Mouse (Mus musculus) cerebral cortex, adult 2 months (tissue): ENCODE measurements around the gene Prrg1.

ENCODE experiments used
- WGBS: fragments of 180-500 bp; shearing (Covaris S2); methylation state at CpG from one replicate; pipeline ENCODE4 v1.1.7; 2018; 5-methylcytosine and 5-hydroxymethylcytosine counted together

Prrg1 gene

DNA sequence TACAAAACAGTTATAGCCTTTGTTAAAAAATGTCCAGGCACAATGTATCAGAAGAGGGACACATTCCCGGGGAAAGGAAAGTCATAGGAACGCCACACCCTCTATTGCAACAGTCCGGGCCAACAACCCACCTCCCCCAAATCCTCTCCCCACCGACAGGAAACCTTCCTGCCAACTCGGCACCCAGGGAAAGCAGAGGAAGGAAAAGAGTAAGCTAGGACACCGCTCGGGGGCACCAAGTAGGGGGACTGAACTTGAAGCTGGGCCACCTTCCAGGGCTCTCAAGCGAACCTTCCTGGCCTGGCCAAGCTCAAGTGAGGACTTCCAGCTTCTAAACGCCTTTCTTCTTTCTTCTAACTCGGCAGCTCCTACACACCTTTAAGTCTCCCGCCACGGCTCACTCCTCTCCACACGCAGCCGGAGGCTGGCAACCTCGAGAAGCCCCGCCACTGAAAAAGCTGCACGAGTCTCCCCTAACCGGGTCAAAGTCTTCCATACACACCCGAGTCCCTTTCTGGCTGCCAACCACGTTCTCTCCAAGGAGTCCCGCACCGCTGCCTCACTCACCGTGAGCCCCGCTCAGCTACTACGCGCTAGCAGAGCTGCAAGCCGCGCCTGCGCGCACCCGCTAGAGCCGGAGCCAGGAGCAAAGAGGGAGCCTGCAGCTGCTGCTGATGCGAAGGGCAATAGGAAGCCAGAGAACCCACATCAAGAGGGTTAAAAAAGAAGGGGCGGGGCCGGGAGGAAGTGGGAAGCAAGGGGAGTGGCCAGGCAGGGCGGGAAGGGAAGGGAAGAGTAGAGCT lies at the start of gene Prrg1:
TSS of gene Prrg1 (minus strand) at position 695 of the 803 bp plus-strand sequence.
- WGBS = 3% methylated on average over 34 of the region's 36 CpGs

DNA sequence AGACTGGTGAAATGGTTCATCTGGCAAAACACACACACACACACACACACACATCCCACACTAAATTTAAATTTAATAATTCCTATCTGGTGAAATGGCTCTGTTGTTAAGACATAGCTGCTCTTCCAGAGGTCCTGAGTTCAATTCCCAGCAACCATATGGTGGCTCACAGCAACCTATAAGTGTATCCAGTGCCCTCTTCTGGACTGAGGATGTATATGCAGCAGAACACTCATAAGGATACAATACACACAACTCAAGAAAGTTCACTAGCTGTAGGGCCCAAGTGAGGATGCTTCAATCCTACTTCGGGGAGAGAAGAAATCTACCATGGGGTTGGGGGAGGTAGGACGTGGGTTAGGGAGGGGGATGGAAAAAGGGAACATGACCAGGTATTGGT lies 22.1 kb upstream of the Prrg1 start:
- WGBS = 67% methylated on average over 2 of the region's 2 CpGs

DNA sequence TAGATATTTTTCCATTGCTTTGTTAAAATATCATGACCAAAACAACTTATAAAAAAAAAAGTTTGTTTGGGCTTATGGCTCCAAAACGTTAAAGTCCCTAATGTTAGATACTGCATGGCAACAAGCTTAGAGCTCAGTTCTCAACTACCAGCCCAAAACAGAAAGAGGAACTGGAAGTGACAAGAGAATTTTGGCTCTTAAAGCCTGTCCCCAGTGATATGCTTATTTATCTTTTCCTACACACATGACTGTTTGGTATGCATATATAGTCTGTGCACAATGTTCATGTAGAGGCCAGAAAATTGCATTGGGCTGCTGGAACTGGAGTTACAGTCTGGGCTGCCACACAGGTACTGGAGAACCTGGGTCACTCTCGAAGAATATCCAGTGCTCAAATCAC lies 9.4 kb upstream of the Prrg1 start:
- 81% methylated on average over 2 of the region's 2 CpGs for WGBS

DNA sequence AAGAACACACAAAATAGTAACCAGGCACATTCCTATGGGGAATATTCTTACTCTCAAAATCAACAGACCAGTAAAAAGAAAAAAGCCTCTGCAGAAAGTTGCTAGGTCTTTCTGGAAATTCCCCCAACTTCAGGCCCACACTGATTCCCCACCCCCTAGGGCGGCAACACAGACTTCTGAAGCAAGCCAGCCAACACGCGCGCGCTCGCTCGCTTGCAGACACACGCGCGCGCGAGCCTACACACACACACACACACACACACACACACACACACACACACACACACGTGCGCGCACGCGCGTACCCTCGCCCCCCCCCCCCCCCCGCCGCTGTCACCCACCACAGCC lies 868 bp downstream of the Prrg1 start:
- WGBS = 13% methylated on average over 12 of the region's 21 CpGs

DNA sequence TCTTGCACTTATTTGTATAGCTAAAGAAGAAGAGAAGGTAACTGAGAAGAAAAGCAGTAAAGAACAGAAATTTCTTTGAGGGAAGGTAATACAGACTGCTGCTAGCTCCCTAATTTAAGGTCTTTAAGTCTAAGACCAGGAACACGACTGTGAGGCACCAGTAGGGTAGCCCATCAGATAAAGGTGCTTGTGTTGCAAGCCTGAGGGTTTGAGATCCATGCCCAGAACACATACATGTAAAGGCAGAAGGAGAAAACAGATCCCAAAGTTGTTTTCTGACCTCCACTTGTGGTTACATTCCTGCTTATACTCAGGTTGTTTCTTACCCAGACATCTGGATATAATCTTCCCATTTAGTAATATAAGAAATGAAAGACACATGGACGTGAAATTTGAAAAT lies 20.2 kb downstream of the Prrg1 start:
- 74% methylated on average over 2 of the region's 2 CpGs for WGBS

DNA sequence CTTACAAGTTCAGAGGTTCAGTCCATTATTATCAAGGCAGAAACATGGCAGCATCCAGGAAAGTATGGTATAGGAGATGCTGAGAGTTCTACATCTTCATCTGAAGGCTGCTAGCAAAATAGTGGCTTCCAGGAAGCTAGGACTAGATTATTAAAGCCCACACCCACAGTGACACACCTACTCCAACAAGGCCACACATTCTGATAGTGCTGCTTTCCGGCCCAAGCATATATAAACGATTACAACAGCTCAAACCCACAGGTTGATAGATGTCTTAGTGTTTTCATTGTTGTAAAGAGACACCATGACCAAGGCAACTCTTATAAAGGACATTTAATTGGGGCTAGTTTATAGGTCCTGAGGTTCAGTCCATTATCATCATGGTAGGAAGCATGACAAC lies 30.3 kb downstream of the Prrg1 start:
- 95% methylated on average over 2 of the region's 2 CpGs for WGBS

DNA sequence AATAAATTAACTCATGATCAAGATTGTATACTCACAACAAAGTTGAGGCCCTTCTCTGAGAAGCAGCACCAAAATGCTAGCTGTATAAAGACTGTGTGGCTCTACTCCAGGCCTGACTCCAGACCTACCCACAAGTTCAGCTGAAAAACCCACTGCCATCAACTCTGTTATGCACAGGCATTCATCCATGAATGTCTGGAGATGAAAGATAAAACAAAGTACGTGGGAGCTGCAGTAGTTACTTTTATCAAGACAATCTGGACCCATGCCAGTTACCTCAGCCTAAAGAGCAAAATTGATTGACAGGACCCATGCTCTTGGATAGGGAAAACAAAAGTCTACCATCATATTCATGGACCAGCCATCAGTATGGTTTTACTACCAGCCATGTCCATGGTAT lies 31.0 kb downstream of the Prrg1 start:
- 72% methylated on average over 1 of the region's 1 CpGs for WGBS

DNA sequence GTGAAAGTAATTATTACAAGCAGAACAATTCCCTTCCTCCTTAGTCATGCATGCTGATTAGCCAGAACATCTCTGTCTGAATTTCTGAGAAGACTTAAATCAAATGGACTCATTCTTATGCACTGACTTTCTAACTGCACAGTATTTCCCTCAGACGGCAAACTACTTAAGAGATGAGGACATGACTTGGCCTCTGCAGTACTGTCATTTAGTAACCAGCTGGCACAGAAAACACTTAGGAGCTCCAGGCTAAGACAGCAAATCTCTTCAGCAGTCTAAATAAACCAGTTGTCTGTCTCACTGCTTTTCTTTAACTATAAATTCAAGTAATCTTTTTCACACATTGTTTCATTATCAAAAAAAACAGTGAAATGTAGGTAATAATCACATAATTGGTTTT lies 36.0 kb downstream of the Prrg1 start:
- WGBS = 45% methylated on average over 1 of the region's 1 CpGs

DNA sequence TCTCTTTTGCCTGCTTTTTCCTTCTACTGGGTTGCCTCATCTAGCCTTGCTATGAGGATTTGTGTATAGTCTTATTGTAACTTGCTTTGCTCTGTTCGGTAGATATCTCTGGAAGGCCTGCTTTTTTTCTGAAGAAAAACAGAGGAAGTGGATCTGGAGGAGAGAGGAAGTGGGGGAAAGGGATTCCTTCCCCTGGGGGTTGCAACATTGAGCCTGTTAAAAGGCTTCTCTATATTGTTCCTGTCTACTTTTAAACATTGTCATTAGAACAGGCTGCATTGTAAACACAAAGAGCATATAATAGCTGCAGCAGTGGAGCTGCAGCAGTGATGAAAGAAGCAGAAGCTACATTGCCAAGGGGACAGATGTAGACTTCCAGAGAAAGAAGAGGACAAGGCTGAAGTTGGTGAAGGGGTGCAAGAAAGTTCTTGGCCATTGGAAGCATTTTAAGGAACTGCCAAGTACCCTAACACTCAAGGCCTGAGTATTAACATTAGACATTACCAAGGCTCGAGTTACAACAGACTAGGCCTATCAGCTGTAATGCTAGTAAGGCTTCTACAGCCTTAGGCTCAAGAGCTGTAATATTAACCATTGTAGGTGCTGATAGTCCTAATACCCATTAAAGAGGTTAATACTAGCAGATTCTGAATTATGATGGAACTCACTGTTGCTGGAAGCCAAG lies 44.9 kb downstream of the Prrg1 start:
- 81% methylated on average over 2 of the region's 2 CpGs for WGBS

DNA sequence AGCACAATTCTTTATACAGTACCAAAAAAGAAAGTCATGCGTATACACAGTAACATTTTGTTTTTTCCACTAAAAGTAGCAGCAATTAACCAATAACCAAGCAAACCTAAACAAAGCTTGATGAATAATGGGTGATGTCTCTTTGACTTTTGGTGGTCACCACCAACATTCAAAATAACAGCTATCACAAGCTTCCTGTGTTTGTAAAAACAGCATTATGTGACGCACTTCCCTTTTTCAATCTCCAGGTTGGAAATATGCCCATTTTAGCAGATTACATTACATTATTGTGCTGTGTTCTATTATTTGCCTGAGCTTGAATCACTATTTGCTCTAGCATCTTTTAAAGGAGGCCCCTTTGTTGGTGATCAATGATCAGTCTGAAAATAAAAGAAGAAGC lies 65.4 kb downstream of the Prrg1 start:
- WGBS = 70% methylated on average over 2 of the region's 2 CpGs

DNA sequence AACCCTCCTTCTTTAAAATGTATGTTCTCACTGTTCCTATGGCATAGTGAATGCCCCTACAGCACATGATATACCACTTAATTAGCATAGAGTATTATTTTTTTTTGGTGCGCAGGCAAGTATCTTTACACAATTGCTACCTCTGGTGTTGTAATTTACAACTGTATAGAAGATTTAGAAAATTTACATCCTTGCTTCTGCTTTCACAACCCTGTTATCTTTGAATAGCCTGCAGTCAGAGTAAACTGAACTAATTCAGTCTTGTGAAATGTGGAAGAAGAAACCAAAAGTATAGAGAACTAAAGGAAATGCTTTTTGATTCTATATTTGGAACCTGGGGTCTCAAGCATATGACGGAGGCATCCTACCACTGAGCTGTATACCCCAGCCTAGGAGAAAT lies 100.7 kb downstream of the Prrg1 start:
- 93% methylated on average over 2 of the region's 2 CpGs for WGBS

DNA sequence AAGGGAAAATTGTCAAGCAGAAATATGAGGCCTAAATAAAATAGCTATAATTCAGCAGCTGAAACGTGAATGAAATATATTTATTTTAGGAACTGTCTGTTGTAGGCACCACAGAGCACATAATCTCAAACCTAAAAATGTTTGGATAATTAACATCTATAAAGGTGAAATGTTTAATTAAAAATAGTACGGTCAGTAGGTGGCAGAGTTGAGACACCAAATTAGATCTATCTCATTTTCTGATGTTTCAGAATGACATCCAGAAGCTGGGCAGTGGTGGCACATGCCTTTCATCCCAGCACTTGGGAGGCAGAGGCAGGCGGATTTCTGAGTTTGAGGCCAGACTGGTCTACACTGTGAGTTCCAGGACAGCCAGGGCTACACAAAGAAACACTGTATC lies 104.0 kb downstream of the Prrg1 start:
- WGBS = 69% methylated on average over 3 of the region's 3 CpGs

DNA sequence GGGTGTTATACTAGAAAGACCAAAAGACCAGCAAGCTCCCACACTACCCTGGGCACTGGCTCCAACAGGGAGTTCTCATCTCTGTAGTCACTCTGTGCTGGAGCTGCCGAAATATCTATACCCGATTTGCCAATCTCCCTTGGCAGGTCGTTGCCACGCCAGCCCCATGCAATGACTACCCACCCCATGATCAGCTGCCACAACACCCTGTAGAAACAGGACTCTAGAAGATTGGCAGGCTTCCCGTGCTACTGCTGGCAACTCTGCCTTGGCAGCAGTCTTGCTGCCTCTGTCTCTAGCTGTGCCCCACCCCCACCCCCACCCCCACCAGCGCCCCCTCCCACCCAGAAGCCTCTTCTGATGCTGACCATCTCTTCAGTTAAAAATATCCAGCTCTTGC lies 149.3 kb downstream of the Prrg1 start:
- WGBS = 47% methylated on average over 6 of the region's 6 CpGs

DNA sequence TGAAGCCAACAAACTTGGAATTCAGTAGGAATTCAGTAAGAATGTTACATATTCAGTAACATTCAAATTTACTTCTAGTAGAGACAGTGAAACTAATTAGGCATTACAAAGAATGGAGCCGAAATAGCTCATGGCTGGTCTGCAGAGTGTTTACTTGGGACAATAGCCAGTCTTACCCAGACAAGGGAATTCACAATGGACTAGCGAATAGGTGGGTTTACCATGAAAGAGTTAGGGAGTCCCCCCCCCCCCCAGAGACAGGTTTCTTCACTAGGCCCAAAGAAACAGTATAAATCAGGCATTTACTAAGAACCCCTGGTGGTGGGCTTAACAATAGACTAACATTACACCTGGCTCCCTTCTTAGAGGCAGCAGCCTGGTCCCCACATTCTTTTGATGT lies 180.3 kb downstream of the Prrg1 start:
- WGBS = 59% methylated on average over 2 of the region's 2 CpGs
